Mouse (Mus musculus) heart, embryonic 16.5 days (tissue): Measurements from ENCODE around the gene Ms4a6b. TPM values are rescaled to one million over a fixed set of nuclear protein-coding genes. Genes with fewer than 3 reads are reported as not detected.
"Not testable (repeated sequence)": the region's sequence is repeated elsewhere in the genome, so short reads cannot be mapped to it uniquely, and the experiment has no call there.

Experiments used
- ATAC-seq: fragments of 200-750 bp; cut with Nextera tagmentation; replicated peaks from 2 replicates; pipeline ENCODE4 v1.8.0; 2017; ENCODE audit warnings: moderate number of reproducible peaks; ENCODE audit not compliant: insufficient read depth, low FRiP score; ENCODE audit errors: extremely low read depth
- H3K27ac ChIP-seq: fragments of 300-500 bp; sonication (generic); 2 replicates; pipeline ENCODE4 v1.5.1; 2014; ENCODE audit warnings: mild to moderate bottlenecking, low read length, control low read depth, moderate library complexity
- H3K27me3 ChIP-seq: fragments of 300-500 bp; sonication (generic); 2 replicates; pipeline ENCODE4 v1.6.1; 2014; ENCODE audit warnings: low read length, mixed read lengths; ENCODE audit not compliant: control insufficient read depth, insufficient read depth
- H3K36me3 ChIP-seq: fragments of 300-500 bp; sonication (generic); 2 replicates; pipeline ENCODE4 v1.6.1; 2014; ENCODE audit not compliant: control insufficient read depth, insufficient read depth
- H3K4me1 ChIP-seq: fragments of 300-500 bp; sonication (generic); 2 replicates; pipeline ENCODE4 v1.6.1; 2014; ENCODE audit warnings: low read length, mixed read lengths; ENCODE audit not compliant: control insufficient read depth, insufficient read depth
- H3K4me2 ChIP-seq: fragments of 300-500 bp; sonication (generic); 2 replicates; pipeline ENCODE4 v1.6.1; 2014; ENCODE audit warnings: low read depth, mild to moderate bottlenecking, control low read depth, low read length
- H3K4me3 ChIP-seq: fragments of 300-500 bp; sonication (generic); 2 replicates; pipeline ENCODE4 v1.5.1; 2014; ENCODE audit warnings: mild to moderate bottlenecking, control low read depth, low read length
- H3K9ac ChIP-seq: fragments of 300-500 bp; sonication (generic); 2 replicates; pipeline ENCODE4 v1.6.1; 2014; ENCODE audit warnings: low read length, control low read depth
- H3K9me3 ChIP-seq: fragments of 300-500 bp; sonication (generic); replicated peaks from 2 replicates; pipeline ENCODE4 v1.6.1; 2016; ENCODE audit warnings: low read length; ENCODE audit not compliant: control insufficient read depth
- WGBS: fragments of 180-500 bp; shearing (Covaris S2); extraction: QIAGEN DNeasy Blood & Tissue Kit; methylation state at CpG from one replicate; pipeline ENCODE4 v1.1.7; 2014; 5-methylcytosine and 5-hydroxymethylcytosine counted together
- polyA plus RNA-seq: library from polyadenylated mRNA; unstranded; fragments of >200 nt; fragmentation: Nextera tagmentation; extraction: Ambion mirVana; gene quantifications from 2 replicates; pipeline ENCODE4 v1.2.1, GENCODE M21; 2015

Gene Ms4a6b
- polyA plus RNA-seq, 1 experiment from 2014 or later = 7.9 TPM

- no peak overlapping the region for H3K9ac ChIP-seq
- no peak overlapping the region for H3K27ac ChIP-seq
- WGBS = 83% methylated on average over 1 of the region's 1 CpGs
- no peak for ATAC-seq
- H3K9me3 ChIP-seq = no peaks in the 10 kb centered on the region
- no peaks in the 10 kb centered on the region for H3K27me3 ChIP-seq
- H3K4me2 ChIP-seq = no peak overlapping the region
- H3K4me3 ChIP-seq = no peak overlapping the region
- no peaks in the 10 kb centered on the region for H3K4me1 ChIP-seq
- no peaks in the 10 kb centered on the region for H3K36me3 ChIP-seq
Observed at GRCm38 (mm10) chr19:11486599-11486998, 29.7 kb upstream of the Ms4a6b start.

- no peak overlapping the region for H3K27ac ChIP-seq
- H3K9ac ChIP-seq = no peak overlapping the region
- H3K4me3 ChIP-seq = no peak overlapping the region
- no peaks in the 10 kb centered on the region for H3K36me3 ChIP-seq
- H3K4me1 ChIP-seq = no peaks in the 10 kb centered on the region
- 59% methylated on average over 4 of the region's 4 CpGs for WGBS
- H3K4me2 ChIP-seq = no peak overlapping the region
- H3K27me3 ChIP-seq = no peaks in the 10 kb centered on the region
- H3K9me3 ChIP-seq = no peaks in the 10 kb centered on the region
- no peak for ATAC-seq
Observed at GRCm38 (mm10) chr19:11491406-11492189, 24.7 kb upstream of the Ms4a6b start.

- H3K27me3 ChIP-seq = no peaks in the 10 kb centered on the region
- no peak overlapping the region for H3K27ac ChIP-seq
- no peak for ATAC-seq
- H3K4me2 ChIP-seq = no peak overlapping the region
- no peak overlapping the region for H3K9ac ChIP-seq
- H3K4me1 ChIP-seq = no peaks in the 10 kb centered on the region
- no peak overlapping the region for H3K4me3 ChIP-seq
- H3K36me3 ChIP-seq = no peaks in the 10 kb centered on the region
- WGBS = 70% methylated on average over 1 of the region's 1 CpGs
- no peaks in the 10 kb centered on the region for H3K9me3 ChIP-seq
Observed at GRCm38 (mm10) chr19:11492671-11493070, 23.6 kb upstream of the Ms4a6b start.

GRCm38 (mm10) chr19:11494519-11494918 lies 21.8 kb upstream of the Ms4a6b start:
- Histone ChIP-seq H3K4me3 (no peak overlapping the region), H3K9me3 (no peaks in the 10 kb centered on the region), H3K4me1 (no peaks in the 10 kb centered on the region), H3K27ac (no peak overlapping the region), H3K27me3 (no peaks in the 10 kb centered on the region), H3K4me2 (no peak overlapping the region), H3K36me3 (no peaks in the 10 kb centered on the region), H3K9ac (no peak overlapping the region)
- no peak for ATAC-seq
- WGBS = 72% methylated on average over 3 of the region's 3 CpGs

GRCm38 (mm10) chr19:11496361-11496760 lies 20.0 kb upstream of the Ms4a6b start:
- no peak overlapping the region for H3K27ac ChIP-seq
- no peak overlapping the region for H3K4me3 ChIP-seq
- 67% methylated on average over 6 of the region's 6 CpGs for WGBS
- no peak overlapping the region for H3K4me2 ChIP-seq
- no peak for ATAC-seq
- no peaks in the 10 kb centered on the region for H3K4me1 ChIP-seq
- H3K36me3 ChIP-seq = no peaks in the 10 kb centered on the region
- H3K27me3 ChIP-seq = no peaks in the 10 kb centered on the region
- no peak overlapping the region for H3K9ac ChIP-seq
- no peaks in the 10 kb centered on the region for H3K9me3 ChIP-seq

- H3K4me1 ChIP-seq, H3K4me3 ChIP-seq, ATAC-seq, H3K27me3 ChIP-seq, H3K4me2 ChIP-seq, H3K36me3 ChIP-seq, H3K27ac ChIP-seq, H3K9ac ChIP-seq, H3K9me3 ChIP-seq: not testable (repeated sequence)
- 71% methylated on average over 1 of the region's 1 CpGs for WGBS
Observed at GRCm38 (mm10) chr19:11497300-11497699, 19.0 kb upstream of the Ms4a6b start.

- Histone ChIP-seq H3K27me3 (no peaks in the 10 kb centered on the region), H3K4me2 (no peak overlapping the region), H3K36me3 (no peaks in the 10 kb centered on the region), H3K9me3 (no peaks in the 10 kb centered on the region), H3K4me1 (no peaks in the 10 kb centered on the region), H3K27ac (no peak overlapping the region), H3K4me3 (no peak overlapping the region), H3K9ac (no peak overlapping the region)
- 76% methylated on average over 1 of the region's 1 CpGs for WGBS
- no peak for ATAC-seq
Observed at GRCm38 (mm10) chr19:11500796-11501195, 15.5 kb upstream of the Ms4a6b start.

- WGBS = 79% methylated on average over 4 of the region's 4 CpGs
- H3K9ac ChIP-seq = no peak overlapping the region
- H3K4me3 ChIP-seq = no peak overlapping the region
- H3K4me2 ChIP-seq = no peak overlapping the region
- no peaks in the 10 kb centered on the region for H3K9me3 ChIP-seq
- no peaks in the 10 kb centered on the region for H3K4me1 ChIP-seq
- ATAC-seq = no peak
- no peak overlapping the region for H3K27ac ChIP-seq
- no peaks in the 10 kb centered on the region for H3K36me3 ChIP-seq
- H3K27me3 ChIP-seq = no peaks in the 10 kb centered on the region
Observed at GRCm38 (mm10) chr19:11501326-11501725, 15.0 kb upstream of the Ms4a6b start.

- H3K36me3 ChIP-seq = no peaks in the 10 kb centered on the region
- WGBS = 77% methylated on average over 1 of the region's 1 CpGs
Observed at GRCm38 (mm10) chr19:11504857-11505256, 11.5 kb upstream of the Ms4a6b start.

More at GRCm38 (mm10) chr19:11504857-11505256, 11.5 kb upstream of the Ms4a6b start:
- no peaks in the 10 kb centered on the region for H3K4me1 ChIP-seq
- no peak overlapping the region for H3K4me2 ChIP-seq
- H3K9me3 ChIP-seq = no peaks in the 10 kb centered on the region
- no peaks in the 10 kb centered on the region for H3K27me3 ChIP-seq
- H3K4me3 ChIP-seq = no peak overlapping the region
- no peak for ATAC-seq
- H3K9ac ChIP-seq = no peak overlapping the region
- no peak overlapping the region for H3K27ac ChIP-seq
